Mouse (Mus musculus) stomach, embryonic 15.5 days (tissue): ENCODE data around the gene Gemin6. TPM values are rescaled to one million over a fixed set of nuclear protein-coding genes. Genes with fewer than 3 reads are reported as not detected.
"Not testable (repeated sequence)": the region's sequence is repeated elsewhere in the genome, so short reads cannot be mapped to it uniquely, and the experiment has no call there.

ENCODE experiments used
- ATAC-seq: fragments of 200-750 bp; cut with Nextera tagmentation; 2 replicates; pipeline ENCODE4 v1.8.0; 2017; ENCODE audit warnings: low read depth, moderate number of reproducible peaks, moderate TSS enrichment; ENCODE audit not compliant: insufficient read depth, low FRiP score
- H3K27ac ChIP-seq: fragments of 300-500 bp; sonication (generic); 2 replicates; pipeline ENCODE4 v1.5.1; 2015; ENCODE audit warnings: mild to moderate bottlenecking, inconsistent platforms
- H3K27me3 ChIP-seq: fragments of 300-500 bp; sonication (generic); replicated peaks from 2 replicates; pipeline ENCODE4 v1.6.1; 2015; ENCODE audit warnings: inconsistent platforms
- H3K36me3 ChIP-seq: fragments of 300-500 bp; sonication (generic); 2 replicates; pipeline ENCODE4 v1.6.1; 2015; ENCODE audit warnings: inconsistent platforms
- H3K4me1 ChIP-seq: fragments of 300-500 bp; sonication (generic); 2 replicates; pipeline ENCODE4 v1.6.1; 2015; ENCODE audit warnings: inconsistent platforms
- H3K4me2 ChIP-seq: fragments of 300-500 bp; sonication (generic); 2 replicates; pipeline ENCODE4 v1.6.1; 2015; ENCODE audit warnings: mild to moderate bottlenecking, inconsistent platforms
- H3K4me3 ChIP-seq: fragments of 300-500 bp; sonication (generic); replicated peaks from 2 replicates; pipeline ENCODE4 v1.5.1; 2015; ENCODE audit warnings: inconsistent platforms
- H3K9ac ChIP-seq: fragments of 300-500 bp; sonication (generic); 2 replicates; pipeline ENCODE4 v1.6.1; 2015; ENCODE audit warnings: inconsistent platforms
- H3K9me3 ChIP-seq: fragments of 300-500 bp; sonication (generic); 2 replicates; pipeline ENCODE4 v1.6.1; 2016; ENCODE audit warnings: inconsistent platforms
- WGBS: fragments of 180-500 bp; shearing (Covaris S2); methylation state at CpG from one replicate; pipeline ENCODE4 v1.1.7; 2015; 5-methylcytosine and 5-hydroxymethylcytosine counted together
- polyA plus RNA-seq: library from polyadenylated mRNA; unstranded; fragments of >200 nt; fragmentation: Nextera tagmentation; extraction: Ambion mirVana; gene quantifications from 2 replicates; pipeline ENCODE4 v1.2.1, GENCODE M21; 2015

The Gemin6 gene
- polyA plus RNA-seq: 49.4 and 51.5 TPM in 2 replicates

GRCm38 (mm10) chr17:80224326-80225116 is at the start of gene Gemin6:
Gene Gemin6 (plus strand): TSS chr17:80224441.
- Histone ChIP-seq H3K4me1 (0 out of 2 replicates have a peak, but pooled peaks cover 3% of the 10 kb centered on the region), H3K27ac (peak within 1 kb of the TSS; percentile 89), H3K4me2 (peak within 1 kb of the TSS; percentile 72), H3K9me3 (no peaks in the 10 kb centered on the region), H3K36me3 (no peaks in the 10 kb centered on the region), H3K4me3 (peak within 1 kb of the TSS; percentile 61), H3K9ac (peak within 1 kb of the TSS; percentile 49; the same call in 1 of the 2 replicates), H3K27me3 (no peaks in the 10 kb centered on the region)
- ATAC-seq: peak; percentile 97
- WGBS: under 1% methylated on average over 33 of the region's 33 CpGs

GRCm38 (mm10) chr17:80174699-80175385 is 49.4 kb upstream of the Gemin6 start:
- H3K9ac ChIP-seq: no peak overlapping the region
- 69% methylated on average over 19 of the region's 19 CpGs for WGBS
- H3K9me3 ChIP-seq: no peaks in the 10 kb centered on the region
- H3K4me2 ChIP-seq: no peak overlapping the region
- H3K36me3 ChIP-seq: no peaks in the 10 kb centered on the region
- H3K4me1 ChIP-seq: no peaks in the 10 kb centered on the region
- H3K27ac ChIP-seq: no peak overlapping the region
- no peaks in the 10 kb centered on the region for H3K27me3 ChIP-seq
- ATAC-seq: peak; percentile 22; the same call in 1 of the 2 replicates
- H3K4me3 ChIP-seq: no peak overlapping the region

GRCm38 (mm10) chr17:80175386-80175739 is 48.9 kb upstream of the Gemin6 start:
- H3K9me3 ChIP-seq: no peaks in the 10 kb centered on the region
- no peaks in the 10 kb centered on the region for H3K36me3 ChIP-seq
- WGBS: 78% methylated on average over 4 of the region's 4 CpGs
- H3K27ac ChIP-seq: no peak overlapping the region
- H3K4me2 ChIP-seq: no peak overlapping the region
- H3K4me3 ChIP-seq: no peak overlapping the region
- H3K27me3 ChIP-seq: no peaks in the 10 kb centered on the region
- ATAC-seq: no peak
- no peaks in the 10 kb centered on the region for H3K4me1 ChIP-seq
- no peak overlapping the region for H3K9ac ChIP-seq

- ATAC-seq: no peak
- 87% methylated on average over 3 of the region's 3 CpGs for WGBS
These were observed 48.3 kb upstream of the Gemin6 start for GRCm38 (mm10) chr17:80175966-80176365.

GRCm38 (mm10) chr17:80178846-80179245 is 45.4 kb upstream of the Gemin6 start:
- H3K9ac ChIP-seq, ATAC-seq, H3K4me3 ChIP-seq, H3K27me3 ChIP-seq, H3K36me3 ChIP-seq, H3K27ac ChIP-seq, H3K4me2 ChIP-seq, H3K4me1 ChIP-seq, H3K9me3 ChIP-seq: not testable (repeated sequence)
- 95% methylated on average over 3 of the region's 3 CpGs for WGBS

More at GRCm38 (mm10) chr17:80175966-80176365, 48.3 kb upstream of the Gemin6 start:
- no peak overlapping the region for H3K4me3 ChIP-seq
- no peak overlapping the region for H3K27ac ChIP-seq
- no peaks in the 10 kb centered on the region for H3K27me3 ChIP-seq
- no peak overlapping the region for H3K4me2 ChIP-seq
- H3K36me3 ChIP-seq: no peaks in the 10 kb centered on the region
- H3K9me3 ChIP-seq: no peaks in the 10 kb centered on the region
- H3K4me1 ChIP-seq: no peaks in the 10 kb centered on the region
- H3K9ac ChIP-seq: no peak overlapping the region

- no peaks in the 10 kb centered on the region for H3K36me3 ChIP-seq
- no peaks in the 10 kb centered on the region for H3K27me3 ChIP-seq
- H3K27ac ChIP-seq: no peak overlapping the region
- no peaks in the 10 kb centered on the region for H3K4me1 ChIP-seq
- WGBS: 2% methylated on average over 6 of the region's 6 CpGs
- ATAC-seq: peak; percentile 82
- no peak overlapping the region for H3K4me3 ChIP-seq
- no peaks in the 10 kb centered on the region for H3K9me3 ChIP-seq
- no peak overlapping the region for H3K4me2 ChIP-seq
- H3K9ac ChIP-seq: no peak overlapping the region
These were observed 44.3 kb upstream of the Gemin6 start for GRCm38 (mm10) chr17:80179959-80180358.

GRCm38 (mm10) chr17:80180468-80180867 is 43.8 kb upstream of the Gemin6 start:
- Histone ChIP-seq H3K9ac (no peak overlapping the region), H3K9me3 (no peaks in the 10 kb centered on the region), H3K4me1 (no peaks in the 10 kb centered on the region), H3K27ac (no peak overlapping the region), H3K27me3 (no peaks in the 10 kb centered on the region), H3K36me3 (no peaks in the 10 kb centered on the region), H3K4me2 (no peak overlapping the region), H3K4me3 (no peak overlapping the region)
- ATAC-seq: no peak

- Histone ChIP-seq H3K4me2 (no peak overlapping the region), H3K36me3 (no peaks in the 10 kb centered on the region), H3K4me1 (no peaks in the 10 kb centered on the region), H3K9me3 (no peaks in the 10 kb centered on the region), H3K4me3 (no peak overlapping the region), H3K9ac (no peak overlapping the region), H3K27me3 (no peaks in the 10 kb centered on the region), H3K27ac (no peak overlapping the region)
- ATAC-seq: no peak
- 80% methylated on average over 10 of the region's 10 CpGs for WGBS
These were observed 40.6 kb upstream of the Gemin6 start for GRCm38 (mm10) chr17:80183615-80184014.

GRCm38 (mm10) chr17:80193075-80193474 is 31.2 kb upstream of the Gemin6 start:
- Histone ChIP-seq H3K4me3 (no peak overlapping the region), H3K27me3 (no peaks in the 10 kb centered on the region), H3K4me1 (no peaks in the 10 kb centered on the region), H3K4me2 (no peak overlapping the region), H3K9me3 (no peaks in the 10 kb centered on the region), H3K36me3 (peaks cover 10% of the 10 kb centered on the region; the same call in 1 of the 2 replicates), H3K9ac (no peak overlapping the region), H3K27ac (no peak overlapping the region)
- no peak for ATAC-seq
- 61% methylated on average over 5 of the region's 5 CpGs for WGBS

GRCm38 (mm10) chr17:80199160-80199778 is 25.0 kb upstream of the Gemin6 start:
- Histone ChIP-seq H3K4me2 (no peak overlapping the region), H3K36me3 (peaks cover 33% of the 10 kb centered on the region), H3K9ac (no peak overlapping the region), H3K27ac (no peak overlapping the region), H3K27me3 (no peaks in the 10 kb centered on the region), H3K4me3 (no peak overlapping the region), H3K9me3 (no peaks in the 10 kb centered on the region), H3K4me1 (no peaks in the 10 kb centered on the region)
- WGBS: 92% methylated on average over 3 of the region's 3 CpGs
- ATAC-seq: no peak

GRCm38 (mm10) chr17:80205657-80206056 is 18.6 kb upstream of the Gemin6 start:
- Histone ChIP-seq H3K27me3 (no peaks in the 10 kb centered on the region), H3K4me2 (peak overlapping the region; percentile 84), H3K9me3 (no peaks in the 10 kb centered on the region), H3K36me3 (peaks cover 19% of the 10 kb centered on the region), H3K9ac (peak overlapping the region; percentile 99), H3K4me1 (no peaks in the 10 kb centered on the region), H3K27ac (0 out of 2 replicates have a peak overlapping the region, but pooled peaks have one; percentile 98), H3K4me3 (peak overlapping the region; percentile 92)
- 10% methylated on average over 5 of the region's 5 CpGs for WGBS
- no peak for ATAC-seq

GRCm38 (mm10) chr17:80206301-80206670 is 18.0 kb upstream of the Gemin6 start:
- Histone ChIP-seq H3K4me2 (peak overlapping the region; percentile 84), H3K4me1 (no peaks in the 10 kb centered on the region), H3K36me3 (peaks cover 19% of the 10 kb centered on the region), H3K27me3 (no peaks in the 10 kb centered on the region), H3K9ac (peak overlapping the region; percentile 99), H3K27ac (peak overlapping the region; percentile 98), H3K4me3 (peak overlapping the region; percentile 92), H3K9me3 (no peaks in the 10 kb centered on the region)
- WGBS: under 1% methylated on average over 35 of the region's 36 CpGs
- ATAC-seq: peak; percentile 58; the same call in 1 of the 2 replicates
